Mouse (Mus musculus) bone marrow, adult 2 months (tissue): ENCODE results near the gene 4933416C03Rik.

ENCODE experiments used
- CTCF ChIP-seq: fragments of 200-500 bp; IDR thresholded peaks from 2 replicates; pipeline ENCODE4 v1.5.1; 2011; ENCODE audit warnings: low read length, control low read depth; ENCODE audit not compliant: control insufficient read depth, insufficient read depth
- POLR2A ChIP-seq: fragments of 200-500 bp; IDR thresholded peaks from 2 replicates; pipeline ENCODE4 v1.6.1; 2011; ENCODE audit warnings: low read depth, mild to moderate bottlenecking, control low read depth, low read length, borderline replicate concordance; ENCODE audit not compliant: control insufficient read depth

GRCm38 (mm10) chr10:116098470-116098869, 15.2 kb downstream of the 4933416C03Rik start:
- no peak for TF ChIP-seq CTCF
- TF ChIP-seq POLR2A = no peak
